ENCODE assay signal across 12 mouse cellular contexts in genomic region chr13:97208112-97208478, GRCm38 (mm10). TPM values are rescaled to one million over a fixed set of nuclear protein-coding genes. Genes with fewer than 3 reads are reported as not detected.
DNase-seq lines count a peak whose midpoint lies in the region; ATAC-seq lines count a peak whose summit lies in the region.
"Had no signal": no experiment of that assay in that cellular context is flagged by ENCODE, and none has a peak within 500 bp of the region (broad histone marks: within the 10 kb centered on the region; RNA-seq: fewer than 3 reads in every experiment).

No protein-coding gene starts in this region.

- WGBS in heart, embryonic 16.5 days: 51% methylated on average over 7 of the region's 7 CpGs
- WGBS in hindbrain, embryonic 11.5 days: 61% methylated on average over 7 of the region's 7 CpGs

- no peaks in the 10 kb centered on the region for H3K9me3 ChIP-seq in heart, embryonic 16.5 days (replicated peaks; ENCODE audit: control insufficient read depth, low read length)
- H3K9me3 ChIP-seq in hindbrain, embryonic 11.5 days (ENCODE audit: control insufficient read depth, low read length): no peaks in the 10 kb centered on the region

- H3K9ac ChIP-seq in heart, embryonic 16.5 days (ENCODE audit: low read length): no peak overlapping the region
- H3K9ac ChIP-seq in hindbrain, embryonic 11.5 days (ENCODE audit: low read depth, low read length): no peak overlapping the region
- H3K9ac ChIP-seq: hindbrain, embryonic 14.5 days; lung, embryonic 14.5 days had no signal

- ATAC-seq in heart, embryonic 16.5 days (replicated peaks; ENCODE audit: extremely low read depth, insufficient read depth, low FRiP score): no peak
- no peak for ATAC-seq in hindbrain, embryonic 11.5 days (ENCODE audit: low FRiP score)

- no peak overlapping the region for H3K4me2 ChIP-seq in heart, embryonic 16.5 days (ENCODE audit: low read depth, low read length)
- H3K4me2 ChIP-seq in hindbrain, embryonic 11.5 days (replicated peaks; ENCODE audit: low read depth, low read length): no peak overlapping the region
- H3K4me2 ChIP-seq: hindbrain, embryonic 14.5 days; lung, embryonic 14.5 days had no signal

- peak overlapping the region; percentile 43; the same call in 1 of the 2 replicates for H3K27ac ChIP-seq in heart, embryonic 16.5 days (ENCODE audit: low read length)
- H3K27ac ChIP-seq in hindbrain, embryonic 11.5 days (ENCODE audit: low read depth, low read length): no peak overlapping the region
- H3K27ac ChIP-seq: embryonic facial prominence, embryonic 10.5 days; hindbrain, embryonic 14.5 days had no signal

- no peaks in the 10 kb centered on the region for H3K36me3 ChIP-seq in heart, embryonic 16.5 days (ENCODE audit: control insufficient read depth, insufficient read depth)
- no peaks in the 10 kb centered on the region for H3K36me3 ChIP-seq in hindbrain, embryonic 11.5 days (ENCODE audit: control insufficient read depth, insufficient read depth, low read length)
- H3K36me3 ChIP-seq: embryonic facial prominence, embryonic 10.5 days had no signal

- H3K27me3 ChIP-seq in heart, embryonic 16.5 days (ENCODE audit: control insufficient read depth, insufficient read depth, low read length): no peaks in the 10 kb centered on the region
- no peaks in the 10 kb centered on the region for H3K27me3 ChIP-seq in hindbrain, embryonic 11.5 days (ENCODE audit: control insufficient read depth, insufficient read depth, low read length)

- peaks cover 15% of the 10 kb centered on the region; the same call in 1 of the 2 replicates for H3K4me1 ChIP-seq in heart, embryonic 16.5 days (ENCODE audit: control insufficient read depth, insufficient read depth, low read length)
- no peaks in the 10 kb centered on the region for H3K4me1 ChIP-seq in hindbrain, embryonic 11.5 days (replicated peaks; ENCODE audit: control insufficient read depth, insufficient read depth, low read length)

- intact Hi-C loops in heart, postnatal 14 days (cut with DNase I): no loop called here

- no peak for DNase-seq in heart, postnatal 14 days
- DNase-seq in MEL-GATA-1-ER (ENCODE audit: extremely low read depth, low read depth): peak; percentile 63
- peak; percentile 19 for DNase-seq in lung, postnatal 14 days
- peak; percentile 73 to 79 for DNase-seq in spleen, postnatal 36 days (ENCODE audit: low spot score in 2 of 2)
- no peak for DNase-seq in retina, postnatal 1 day
- DNase-seq in hindbrain, embryonic 11.5 days (ENCODE audit: low spot score): no peak
- no peak for DNase-seq in urinary bladder, postnatal 4 days (ENCODE audit: low spot score in 2 of 2)
- DNase-seq: adrenal gland, postnatal 36 days; lung, embryonic 14.5 days had no signal

- H3K4me3 ChIP-seq in heart, embryonic 16.5 days (ENCODE audit: low read length): no peak overlapping the region
- no peak overlapping the region for H3K4me3 ChIP-seq in hindbrain, embryonic 11.5 days (ENCODE audit: low read depth, low read length)
- H3K4me3 ChIP-seq: embryonic facial prominence, embryonic 10.5 days had no signal

RNA-seq across cellular contexts. Expression of gene Hexb, which starts 9.9 kb away (rescaled TPM):
- 37.0 and 46.5 TPM in 2 replicates for polyA plus RNA-seq in heart, embryonic 16.5 days (2015; fragmentation: Nextera tagmentation; extraction: Ambion mirVana)
- 10 to 100 TPM; 22.9 to 24.4 TPM for total RNA-seq in heart, postnatal 14 days (2021)
- polyA plus RNA-seq in hindbrain, embryonic 11.5 days (2014; fragmentation: Nextera tagmentation; extraction: Ambion mirVana): 26.6 and 28.7 TPM in 2 replicates

RNA-seq across cellular contexts. Expression of gene Enc1, which starts 32.8 kb away (rescaled TPM):
- polyA plus RNA-seq in heart, embryonic 16.5 days (2015; fragmentation: Nextera tagmentation; extraction: Ambion mirVana): 4.7 and 4.9 TPM in 2 replicates
- 10 to 100 TPM; 11.2 to 11.3 TPM for total RNA-seq in heart, postnatal 14 days (2021)
- 34.8 and 45.9 TPM in 2 replicates for polyA plus RNA-seq in hindbrain, embryonic 11.5 days (2014; fragmentation: Nextera tagmentation; extraction: Ambion mirVana)

Comparison
In these comparisons a context has a peak if more than half of its experiments do, and no peak if none do; other contexts are left out.
1. DNase-seq: peak in MEL-GATA-1-ER (single experiment), lung, postnatal 14 days (single experiment) and spleen, postnatal 36 days (2 of 2); none in heart, postnatal 14 days (0 of 2), retina, postnatal 1 day (single experiment), hindbrain, embryonic 11.5 days (single experiment) and urinary bladder, postnatal 4 days (0 of 2).